Mouse (Mus musculus) midbrain, embryonic 16.5 days (tissue): ENCODE measurements around the gene Ccl3. TPM values are rescaled to one million over a fixed set of nuclear protein-coding genes. Genes with fewer than 3 reads are reported as not detected.

ENCODE experiments used
- ATAC-seq: fragments of 200-750 bp; cut with Nextera tagmentation; 2 replicates; pipeline ENCODE4 v1.8.0; 2017; ENCODE audit warnings: moderate TSS enrichment
- H3K27ac ChIP-seq: fragments of 300-500 bp; sonication (generic); 2 replicates; pipeline ENCODE4 v1.5.1; 2014; ENCODE audit warnings: mild to moderate bottlenecking, low read length, mixed read lengths
- H3K27me3 ChIP-seq: fragments of 300-500 bp; sonication (generic); 2 replicates; pipeline ENCODE4 v1.6.1; 2014; ENCODE audit warnings: low read depth, low read length, mixed read lengths; ENCODE audit not compliant: control insufficient read depth, insufficient read depth
- H3K36me3 ChIP-seq: fragments of 300-500 bp; sonication (generic); 2 replicates; pipeline ENCODE4 v1.6.1; 2014; ENCODE audit warnings: mild to moderate bottlenecking, low read length, moderate library complexity, mixed read lengths; ENCODE audit not compliant: control insufficient read depth, insufficient read depth
- H3K4me1 ChIP-seq: fragments of 300-500 bp; sonication (generic); 2 replicates; pipeline ENCODE4 v1.6.1; 2014; ENCODE audit warnings: mild to moderate bottlenecking, low read length, mixed read lengths; ENCODE audit not compliant: control insufficient read depth, insufficient read depth
- H3K4me2 ChIP-seq: fragments of 300-500 bp; sonication (generic); 2 replicates; pipeline ENCODE4 v1.6.1; 2014; ENCODE audit warnings: mild to moderate bottlenecking, low read length, mixed read lengths
- H3K4me3 ChIP-seq: fragments of 300-500 bp; sonication (generic); 2 replicates; pipeline ENCODE4 v1.5.1; 2014; ENCODE audit warnings: low read depth, mild to moderate bottlenecking, low read length, moderate library complexity, mixed read lengths
- H3K9ac ChIP-seq: fragments of 300-500 bp; sonication (generic); 2 replicates; pipeline ENCODE4 v1.6.1; 2014; ENCODE audit warnings: low read depth, low read length, mixed read lengths
- H3K9me3 ChIP-seq: fragments of 300-500 bp; sonication (generic); replicated peaks from 2 replicates; pipeline ENCODE4 v1.6.1; 2014; ENCODE audit warnings: mild to moderate bottlenecking, low read length, mixed read lengths; ENCODE audit not compliant: control insufficient read depth, poor library complexity, severe bottlenecking
- WGBS: fragments of 180-500 bp; shearing (Covaris S2); extraction: QIAGEN DNeasy Blood & Tissue Kit; methylation state at CpG from one replicate; pipeline ENCODE4 v1.1.7; 2014; 5-methylcytosine and 5-hydroxymethylcytosine counted together
- polyA plus RNA-seq: library from polyadenylated mRNA; unstranded; fragments of >200 nt; fragmentation: Nextera tagmentation; extraction: Ambion mirVana; gene quantifications from 2 replicates; pipeline ENCODE4 v1.2.1, GENCODE M21; 2015

The Ccl3 gene
- polyA plus RNA-seq, 1 experiment from 2014 or later = 0.75 TPM

GRCm38 (mm10) chr11:83654606-83655005 lies 5.5 kb upstream of the Ccl3 start:
- Histone ChIP-seq H3K27ac (no peak overlapping the region), H3K4me1 (no peaks in the 10 kb centered on the region), H3K9ac (no peak overlapping the region), H3K9me3 (no peaks in the 10 kb centered on the region), H3K4me2 (no peak overlapping the region), H3K36me3 (no peaks in the 10 kb centered on the region), H3K4me3 (no peak overlapping the region), H3K27me3 (no peaks in the 10 kb centered on the region)
- WGBS = 90% methylated on average over 8 of the region's 8 CpGs
- ATAC-seq = no peak

GRCm38 (mm10) chr11:83646356-83647149 lies 2.6 kb downstream of the Ccl3 start:
- 95% methylated on average over 6 of the region's 6 CpGs for WGBS

GRCm38 (mm10) chr11:83645521-83645920 lies 3.6 kb downstream of the Ccl3 start, which contains the start of gene Rpl9-ps1:
Gene Rpl9-ps1, minus strand, starts transcription at chr11:83645621.
- 84% methylated on average over 1 of the region's 1 CpGs for WGBS
- Histone ChIP-seq H3K9me3 (no peaks in the 10 kb centered on the region; the same call in 1 of the 2 replicates), H3K9ac (no peak within 1 kb of the TSS), H3K36me3 (no peaks in the 10 kb centered on the region), H3K4me3 (no peak within 1 kb of the TSS), H3K4me2 (no peak within 1 kb of the TSS), H3K27ac (no peak within 1 kb of the TSS), H3K27me3 (no peaks in the 10 kb centered on the region), H3K4me1 (no peaks in the 10 kb centered on the region)
- ATAC-seq = no peak

More at GRCm38 (mm10) chr11:83646356-83647149, 2.6 kb downstream of the Ccl3 start:
- no peaks in the 10 kb centered on the region for H3K36me3 ChIP-seq
- H3K4me3 ChIP-seq = no peak overlapping the region
- no peaks in the 10 kb centered on the region for H3K4me1 ChIP-seq
- no peaks in the 10 kb centered on the region; the same call in 1 of the 2 replicates for H3K9me3 ChIP-seq
- ATAC-seq = no peak
- no peak overlapping the region for H3K27ac ChIP-seq
- no peak overlapping the region for H3K4me2 ChIP-seq
- H3K9ac ChIP-seq = no peak overlapping the region
- no peaks in the 10 kb centered on the region for H3K27me3 ChIP-seq

GRCm38 (mm10) chr11:83641216-83641615 lies 7.9 kb downstream of the Ccl3 start:
- no peak for ATAC-seq
- H3K27ac ChIP-seq = no peak overlapping the region
- H3K9ac ChIP-seq = no peak overlapping the region
- no peaks in the 10 kb centered on the region for H3K36me3 ChIP-seq
- H3K27me3 ChIP-seq = no peaks in the 10 kb centered on the region
- H3K4me2 ChIP-seq = no peak overlapping the region
- H3K4me1 ChIP-seq = no peaks in the 10 kb centered on the region
- WGBS = 92% methylated on average over 2 of the region's 2 CpGs
- H3K9me3 ChIP-seq = no peaks in the 10 kb centered on the region; the same call in 1 of the 2 replicates
- no peak overlapping the region for H3K4me3 ChIP-seq

- Histone ChIP-seq H3K27me3 (no peaks in the 10 kb centered on the region), H3K4me2 (no peak overlapping the region), H3K9me3 (no peaks in the 10 kb centered on the region), H3K36me3 (no peaks in the 10 kb centered on the region), H3K27ac (no peak overlapping the region), H3K9ac (no peak overlapping the region), H3K4me1 (no peaks in the 10 kb centered on the region), H3K4me3 (no peak overlapping the region)
- 91% methylated on average over 5 of the region's 5 CpGs for WGBS
- no peak for ATAC-seq
Measured at GRCm38 (mm10) chr11:83640141-83640540, 9.0 kb downstream of the Ccl3 start.

- Histone ChIP-seq H3K27me3 (no peaks in the 10 kb centered on the region), H3K9me3 (no peaks in the 10 kb centered on the region), H3K36me3 (no peaks in the 10 kb centered on the region), H3K4me3 (no peak overlapping the region), H3K4me1 (no peaks in the 10 kb centered on the region), H3K4me2 (no peak overlapping the region), H3K27ac (no peak overlapping the region), H3K9ac (no peak overlapping the region)
- no peak for ATAC-seq
- 72% methylated on average over 3 of the region's 3 CpGs for WGBS
Measured at GRCm38 (mm10) chr11:83639533-83639932, 9.6 kb downstream of the Ccl3 start.

GRCm38 (mm10) chr11:83638934-83639333 lies 10.2 kb downstream of the Ccl3 start:
- Histone ChIP-seq H3K9ac (no peak overlapping the region), H3K27ac (no peak overlapping the region), H3K36me3 (no peaks in the 10 kb centered on the region), H3K4me3 (no peak overlapping the region), H3K4me1 (0 out of 2 replicates have a peak, but pooled peaks cover 3% of the 10 kb centered on the region), H3K9me3 (no peaks in the 10 kb centered on the region), H3K4me2 (no peak overlapping the region), H3K27me3 (no peaks in the 10 kb centered on the region)
- ATAC-seq = no peak
- WGBS = 57% methylated on average over 2 of the region's 2 CpGs

- no peak for ATAC-seq
- no peak overlapping the region for H3K9ac ChIP-seq
- WGBS = 86% methylated on average over 1 of the region's 1 CpGs
Measured at GRCm38 (mm10) chr11:83636742-83637235, 12.4 kb downstream of the Ccl3 start.

GRCm38 (mm10) chr11:83634898-83635297 lies 14.3 kb downstream of the Ccl3 start:
- Histone ChIP-seq H3K4me1 (0 out of 2 replicates have a peak, but pooled peaks cover 3% of the 10 kb centered on the region), H3K4me2 (no peak overlapping the region), H3K9me3 (no peaks in the 10 kb centered on the region), H3K9ac (no peak overlapping the region), H3K4me3 (no peak overlapping the region), H3K27me3 (no peaks in the 10 kb centered on the region), H3K36me3 (no peaks in the 10 kb centered on the region), H3K27ac (no peak overlapping the region)
- WGBS = 94% methylated on average over 2 of the region's 2 CpGs
- no peak for ATAC-seq

More at GRCm38 (mm10) chr11:83636742-83637235, 12.4 kb downstream of the Ccl3 start:
- H3K27ac ChIP-seq = no peak overlapping the region
- no peak overlapping the region for H3K4me2 ChIP-seq
- H3K36me3 ChIP-seq = no peaks in the 10 kb centered on the region
- 0 out of 2 replicates have a peak, but pooled peaks cover 3% of the 10 kb centered on the region for H3K4me1 ChIP-seq
- no peaks in the 10 kb centered on the region for H3K9me3 ChIP-seq
- H3K27me3 ChIP-seq = no peaks in the 10 kb centered on the region
- no peak overlapping the region for H3K4me3 ChIP-seq
